Mouse (Mus musculus): ENCODE measurements around the gene Mfn1.
A peak's percentile ranks its signal among the peaks of the same experiment; 100 is the strongest.

Mfn1 gene

GRCm38 (mm10) chr3:32529303-32529898, at the start of gene Mfn1:
Gene Mfn1, plus strand, starts transcription at chr3:32529465.
- peak; percentile 90 for DNase-seq (ENCODE audit: extremely low spot score, low spot score)

- no peak for DNase-seq (ENCODE audit: extremely low spot score, low spot score)
Measured at GRCm38 (mm10) chr3:32479961-32480360, 49.3 kb upstream of the Mfn1 start.

DNA sequence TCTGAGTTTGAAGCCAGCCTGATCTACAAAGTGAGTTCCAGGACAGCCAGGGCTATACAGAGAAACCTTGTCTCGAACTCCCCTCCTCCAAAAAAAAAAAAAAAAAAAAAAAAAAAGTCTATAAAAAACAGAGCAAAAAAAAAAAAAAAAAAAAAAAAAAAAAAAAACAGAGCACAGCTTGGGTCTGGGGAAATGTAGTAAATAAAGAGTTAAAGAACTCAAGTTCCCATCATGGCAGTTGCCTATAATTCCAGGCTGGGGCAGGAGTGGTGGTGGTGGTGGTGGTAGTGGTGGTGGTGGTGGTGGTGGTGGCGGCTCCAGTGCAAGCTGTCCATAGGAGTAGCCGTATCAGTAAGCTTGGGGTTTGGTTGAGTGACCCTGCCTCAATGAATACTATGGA, 46.2 kb upstream of the Mfn1 start:
- DNase-seq (ENCODE audit: extremely low spot score, low spot score): no peak

DNA sequence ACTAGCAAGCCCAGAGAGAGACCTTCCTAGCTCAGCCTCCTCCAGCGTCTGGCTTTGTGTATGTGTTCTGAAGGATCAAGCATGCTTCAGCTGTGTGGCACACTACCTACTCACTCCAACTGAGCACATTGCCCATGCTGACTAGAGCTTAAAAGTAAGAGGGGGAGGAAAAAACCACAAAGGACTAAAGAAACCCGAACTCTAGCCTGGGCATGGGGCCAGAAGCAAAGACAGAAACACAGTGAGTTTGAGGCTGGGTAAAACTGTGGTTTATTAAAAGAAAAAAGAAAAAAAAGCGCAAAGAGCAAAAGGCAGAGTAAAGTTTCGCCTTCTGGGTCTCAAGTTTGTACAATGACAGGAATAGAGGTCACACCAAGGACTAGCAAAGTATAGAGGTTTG, 42.7 kb upstream of the Mfn1 start:
- no peak for DNase-seq (ENCODE audit: extremely low spot score, low spot score)

DNA sequence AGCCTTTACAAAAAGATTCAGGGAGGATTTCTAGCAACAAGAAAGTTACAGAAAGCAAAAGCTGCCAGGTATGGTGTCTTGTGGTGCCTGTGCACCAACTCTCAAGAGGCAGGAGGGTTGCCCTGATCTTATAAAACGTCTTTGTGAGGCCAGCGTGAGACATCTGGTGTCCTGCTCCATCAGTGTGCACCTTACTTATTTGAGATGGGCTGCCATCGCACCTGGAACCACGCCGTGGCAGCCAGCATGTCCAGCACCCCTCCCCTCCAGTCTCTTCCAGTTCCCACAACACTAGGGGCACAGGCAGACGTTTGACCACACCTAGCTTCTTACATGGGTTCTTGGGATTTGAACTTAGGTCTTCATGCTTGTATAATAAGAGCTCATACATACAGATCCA, 41.1 kb upstream of the Mfn1 start:
- no peak for DNase-seq (ENCODE audit: extremely low spot score, low spot score)

DNA sequence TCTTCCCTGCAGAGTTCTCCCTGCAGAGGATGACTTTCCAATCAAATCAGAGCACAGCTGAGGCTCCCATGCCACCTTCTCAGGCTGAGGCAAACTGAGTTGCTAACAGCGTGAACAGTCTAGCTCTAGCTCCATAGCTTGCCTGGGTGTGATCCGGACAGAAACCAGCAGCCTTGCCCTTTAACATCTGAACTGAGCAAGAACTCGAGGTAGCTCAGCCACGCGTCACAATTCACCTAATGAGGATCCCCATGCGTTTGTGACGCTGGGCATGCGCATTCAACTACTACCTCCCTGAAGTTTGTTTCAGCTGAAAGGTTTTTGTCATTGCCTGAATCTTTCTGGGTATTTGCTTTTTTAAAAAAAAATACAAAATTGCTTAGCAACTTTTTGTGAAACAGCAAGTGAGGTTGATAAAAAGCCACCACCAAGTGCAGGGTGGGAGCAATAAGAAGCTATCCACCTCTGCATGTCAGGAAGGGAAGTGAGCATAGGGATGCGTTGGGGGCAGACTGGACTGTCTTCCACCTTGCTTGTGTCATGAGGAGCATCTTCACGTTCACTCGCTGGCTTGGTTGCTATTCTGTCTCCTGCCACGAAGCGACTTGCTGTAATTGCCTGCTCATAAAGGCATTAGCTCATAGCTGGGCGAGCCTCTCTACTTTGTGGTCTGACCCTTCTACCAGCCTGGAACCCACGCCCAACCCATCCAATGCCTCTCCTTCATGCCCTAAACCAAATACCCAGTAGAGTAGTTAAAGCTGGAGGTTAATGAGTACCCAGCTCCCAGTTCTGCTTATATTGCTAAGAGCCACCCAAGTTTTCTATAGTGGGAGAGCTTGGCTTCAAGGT, 39.0 kb upstream of the Mfn1 start:
- DNase-seq (ENCODE audit: extremely low spot score, low spot score): no peak

DNA sequence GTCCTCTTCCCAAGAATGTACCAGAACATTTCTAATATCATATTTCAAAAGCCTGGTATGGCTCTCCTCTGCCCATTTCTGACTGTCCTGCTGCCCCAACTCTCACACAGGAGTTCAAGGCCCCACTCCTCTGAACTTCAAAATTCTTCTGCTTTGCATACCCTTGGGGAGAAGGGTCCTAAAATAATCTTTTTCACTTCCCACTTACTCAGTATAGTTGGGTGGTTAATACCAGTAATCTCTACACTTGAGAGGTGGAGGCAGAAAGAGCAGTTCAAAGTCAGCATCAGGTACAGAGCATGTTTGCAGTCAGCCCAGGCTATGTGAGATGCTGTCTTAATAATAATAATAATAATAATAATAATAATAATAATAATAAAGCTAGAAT, 38.3 kb upstream of the Mfn1 start:
- no peak for DNase-seq (ENCODE audit: extremely low spot score, low spot score)

- DNase-seq (ENCODE audit: extremely low spot score, low spot score): no peak
Measured at GRCm38 (mm10) chr3:32492097-32493090, 36.9 kb upstream of the Mfn1 start, which contains the start of gene Kcnmb3. Gene Kcnmb3, minus strand, starts transcription at chr3:32492231.

DNA sequence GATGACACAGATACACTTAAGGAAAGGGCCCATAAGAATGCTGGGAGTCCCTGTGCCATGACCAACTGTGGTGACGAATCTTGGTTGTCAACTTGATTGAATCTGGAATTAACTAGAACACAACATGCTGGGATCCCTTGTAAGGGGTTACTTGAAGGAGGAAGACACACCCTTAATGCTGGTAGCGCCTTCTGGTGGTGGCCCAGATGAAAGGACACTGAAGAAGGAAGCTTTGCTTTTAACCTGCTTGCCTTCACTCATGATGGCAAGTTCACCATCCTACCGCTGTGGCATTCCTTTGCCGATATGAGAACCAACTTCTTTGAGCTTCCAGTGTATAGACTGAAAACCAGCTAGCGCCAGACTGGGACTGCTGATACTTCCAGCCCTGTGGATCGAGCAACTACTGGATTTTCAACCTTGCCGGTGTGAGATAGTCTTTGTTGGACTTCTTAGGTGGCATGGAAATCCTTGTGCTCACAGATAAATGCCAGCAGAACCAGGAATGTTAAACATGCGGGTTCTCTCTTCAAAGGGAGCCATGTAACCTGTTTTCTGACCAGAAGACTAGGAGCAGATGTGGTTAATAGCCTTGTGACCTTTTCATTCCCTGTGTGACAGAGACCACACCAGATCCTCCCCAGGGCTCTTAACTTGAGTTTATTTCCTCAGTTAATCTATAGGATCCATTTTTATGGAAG, 34.7 kb upstream of the Mfn1 start:
- no peak for DNase-seq (ENCODE audit: extremely low spot score, low spot score)

DNA sequence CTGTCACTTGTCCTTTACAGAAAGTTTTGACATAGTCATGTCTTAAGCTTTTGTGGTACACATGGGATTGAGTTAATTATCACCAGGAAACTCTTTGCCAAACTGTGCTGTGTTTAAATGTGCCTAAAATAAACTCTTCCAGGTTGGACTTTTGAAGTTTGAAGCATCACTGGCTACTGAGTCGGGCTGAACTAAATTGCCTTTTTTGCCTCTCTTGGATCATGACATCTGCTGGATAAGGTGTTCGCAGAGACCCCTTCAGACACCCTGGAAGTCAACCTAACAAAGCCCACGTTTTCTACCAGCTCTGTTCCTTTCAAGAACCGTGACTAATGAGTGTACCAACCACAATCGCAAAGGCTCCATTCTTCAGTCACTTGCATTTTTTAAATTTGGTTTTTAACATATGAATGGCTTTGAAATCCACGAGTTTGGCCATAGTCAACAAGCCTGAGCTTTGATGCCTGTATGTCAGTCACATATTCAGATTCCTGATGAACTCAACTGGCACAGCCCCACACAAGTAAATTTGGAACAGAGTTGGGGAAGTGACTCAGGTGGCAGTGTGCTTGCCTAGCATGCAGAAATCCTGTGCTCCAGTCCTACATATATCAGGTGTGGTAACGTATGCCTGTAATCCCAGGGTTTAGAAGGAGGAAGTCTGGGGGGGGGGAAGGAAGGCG, 34.0 kb upstream of the Mfn1 start:
- no peak for DNase-seq (ENCODE audit: extremely low spot score, low spot score)

DNA sequence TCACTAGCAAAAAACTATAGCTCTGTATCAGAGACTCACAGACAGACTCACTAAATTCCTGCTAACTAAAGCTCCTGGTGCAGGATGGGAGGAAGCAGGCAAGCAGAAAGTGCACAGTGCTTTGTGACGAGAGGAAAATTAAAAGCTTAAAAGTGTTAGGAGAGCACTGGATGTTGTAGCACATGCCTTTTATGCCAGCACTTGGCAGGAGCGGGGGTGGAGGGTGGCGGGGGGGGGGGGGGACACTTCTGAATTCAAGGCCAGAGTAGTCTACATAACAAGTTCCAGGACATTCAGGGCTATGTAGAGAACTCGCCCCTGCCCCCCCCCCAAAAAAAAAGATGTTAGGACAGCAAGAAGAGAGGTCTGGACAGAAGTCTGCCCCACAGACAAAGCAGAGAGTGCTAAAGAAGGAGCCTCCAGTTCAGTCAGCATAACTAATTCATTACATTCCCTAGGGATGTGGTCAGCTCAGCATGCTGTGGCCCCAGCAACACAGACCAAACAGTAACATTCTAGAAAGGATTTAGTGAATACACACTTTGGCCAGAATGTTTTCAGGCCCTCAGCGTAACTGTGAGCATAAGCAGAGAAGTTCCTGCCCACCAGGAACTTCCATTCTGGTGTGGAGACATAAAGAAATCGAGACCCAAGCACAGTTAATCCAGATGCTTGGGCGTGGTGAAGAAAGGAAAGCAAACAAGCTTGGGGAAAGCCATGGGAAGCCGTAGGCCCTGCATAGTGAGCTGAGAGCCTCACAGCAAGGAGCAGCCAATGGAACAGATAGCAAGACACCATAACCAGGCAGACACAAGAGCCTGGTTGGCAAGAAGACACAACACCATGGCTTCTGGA, 33.2 kb upstream of the Mfn1 start:
- DNase-seq (ENCODE audit: extremely low spot score, low spot score): no peak

- no peak for DNase-seq (ENCODE audit: extremely low spot score, low spot score)
Measured at GRCm38 (mm10) chr3:32496711-32497070, 32.6 kb upstream of the Mfn1 start.

DNA sequence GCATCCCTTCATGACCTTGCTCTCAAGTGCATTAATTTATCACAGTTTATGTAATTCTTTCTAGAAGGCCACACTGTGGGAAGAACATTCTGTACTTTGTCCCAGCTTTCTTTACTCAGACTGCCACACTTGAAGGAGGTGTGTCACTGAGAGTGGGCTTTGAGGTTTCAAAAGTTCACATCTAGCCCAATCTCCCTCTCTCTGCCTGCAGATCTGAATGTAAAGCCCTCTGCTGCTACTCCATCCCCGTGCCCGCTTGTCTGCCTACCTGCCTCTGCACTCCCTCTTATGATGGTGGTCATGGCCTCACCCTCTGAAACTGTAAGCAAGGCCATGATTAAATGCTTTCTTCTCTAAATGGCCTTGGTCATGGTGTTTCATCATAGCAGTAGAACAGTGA, 28.9 kb upstream of the Mfn1 start:
- no peak for DNase-seq (ENCODE audit: extremely low spot score, low spot score)

GRCm38 (mm10) chr3:32505841-32506240, 23.4 kb upstream of the Mfn1 start:
- no peak for DNase-seq (ENCODE audit: extremely low spot score, low spot score)

DNA sequence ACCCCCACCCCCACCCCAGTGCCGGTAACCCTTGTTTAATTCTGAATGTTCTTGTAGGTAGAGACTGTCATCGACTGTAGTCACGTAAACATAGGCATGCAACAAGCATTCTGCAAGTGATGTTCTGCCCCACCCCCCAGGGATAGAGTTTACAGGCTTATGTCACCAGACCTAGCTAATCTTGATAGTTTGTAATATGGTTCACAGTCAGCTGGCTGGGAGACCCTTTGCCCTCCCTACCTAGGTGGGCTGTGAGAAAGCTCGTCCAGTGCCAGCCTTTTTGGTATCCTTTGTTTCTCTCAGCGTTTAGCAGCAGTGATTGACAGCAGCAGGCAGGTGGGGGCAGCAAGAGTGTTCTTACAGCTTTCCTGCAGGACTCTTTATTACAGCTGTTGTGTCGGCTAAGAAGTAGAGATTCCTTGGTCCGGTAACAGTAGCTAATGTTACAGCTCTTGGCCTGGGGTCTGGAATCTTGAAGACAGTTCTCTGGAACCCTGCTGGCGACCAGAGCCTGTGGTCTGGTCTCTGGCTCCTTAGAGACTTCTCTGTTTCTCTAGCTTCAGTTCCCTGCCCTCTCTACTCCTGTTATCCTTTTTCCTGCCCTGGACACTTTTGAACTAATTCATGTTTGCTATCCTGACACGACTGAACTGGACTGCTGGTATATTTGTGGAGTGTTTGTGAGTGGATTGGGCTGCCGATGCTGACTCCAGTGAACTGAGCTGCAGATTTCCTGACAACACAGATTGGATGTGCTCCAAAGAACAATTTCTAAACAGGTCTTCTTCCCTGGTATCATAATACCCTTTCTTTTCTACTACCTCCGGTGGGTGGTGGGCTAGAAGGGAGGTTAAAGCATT, 22.7 kb upstream of the Mfn1 start:
- no peak for DNase-seq (ENCODE audit: extremely low spot score, low spot score)

- peak; percentile 65 for DNase-seq (ENCODE audit: extremely low spot score, low spot score)
Measured at GRCm38 (mm10) chr3:32508666-32509324, 20.5 kb upstream of the Mfn1 start.

DNA sequence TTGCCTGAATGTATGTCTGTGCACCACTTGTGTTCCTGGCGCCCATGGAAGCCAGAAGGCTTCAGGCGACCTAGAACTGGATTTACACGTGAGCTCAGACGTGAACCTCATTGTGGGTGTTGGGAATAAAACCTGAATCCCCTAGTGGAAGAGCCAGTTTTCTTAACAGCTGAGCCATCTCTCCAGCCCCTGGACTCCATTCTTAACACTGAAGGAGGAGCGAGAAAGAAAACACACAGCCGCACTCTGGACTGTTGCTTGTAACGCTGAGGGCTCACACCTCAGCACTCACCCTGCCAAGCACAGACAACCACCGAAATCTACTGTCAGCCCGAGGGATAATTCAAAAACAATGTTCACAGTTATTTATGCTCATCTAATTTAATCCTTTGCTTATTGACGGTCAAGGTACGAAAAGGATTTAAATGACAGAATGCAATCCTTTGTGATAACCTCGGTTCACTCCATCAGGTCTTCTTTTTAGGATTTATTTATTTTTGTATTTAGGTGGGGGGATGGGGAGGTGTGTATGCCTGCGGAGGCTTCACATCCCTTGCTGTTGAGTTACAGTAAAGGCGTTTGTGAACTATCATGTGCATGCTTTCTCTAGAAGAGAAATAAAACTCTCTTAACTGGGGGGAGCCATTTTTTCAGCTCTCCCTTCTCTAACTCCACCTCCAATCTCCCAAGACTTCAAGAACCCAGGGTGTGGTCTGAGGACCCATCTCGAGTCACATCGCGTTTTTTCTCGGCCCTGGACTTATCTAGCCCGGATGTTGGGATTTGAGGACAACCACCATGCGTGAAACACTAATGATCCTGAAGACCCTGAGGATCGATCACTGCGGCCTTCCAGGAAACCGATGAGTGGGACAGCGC, 19.5 kb upstream of the Mfn1 start, which contains the start of gene Zfp639:
Gene Zfp639 (plus strand): TSS at position 764 of the 879 bp plus-strand sequence.
- DNase-seq (ENCODE audit: extremely low spot score, low spot score): no peak
